Mouse (Mus musculus) spleen, postnatal 0 days (tissue): ENCODE measurements around the gene Fam131a. TPM values are rescaled to one million over a fixed set of nuclear protein-coding genes. Genes with fewer than 3 reads are reported as not detected.

ENCODE experiments used
- polyA plus RNA-seq: library from polyadenylated mRNA; unstranded; fragments of >200 nt; fragmentation: Nextera tagmentation; extraction: Ambion mirVana; gene quantifications from 2 replicates; pipeline ENCODE4 v1.2.1, GENCODE M21; 2015

Fam131a gene
- polyA plus RNA-seq, result 1.3 and 3.4 TPM in 2 replicates

DNA sequence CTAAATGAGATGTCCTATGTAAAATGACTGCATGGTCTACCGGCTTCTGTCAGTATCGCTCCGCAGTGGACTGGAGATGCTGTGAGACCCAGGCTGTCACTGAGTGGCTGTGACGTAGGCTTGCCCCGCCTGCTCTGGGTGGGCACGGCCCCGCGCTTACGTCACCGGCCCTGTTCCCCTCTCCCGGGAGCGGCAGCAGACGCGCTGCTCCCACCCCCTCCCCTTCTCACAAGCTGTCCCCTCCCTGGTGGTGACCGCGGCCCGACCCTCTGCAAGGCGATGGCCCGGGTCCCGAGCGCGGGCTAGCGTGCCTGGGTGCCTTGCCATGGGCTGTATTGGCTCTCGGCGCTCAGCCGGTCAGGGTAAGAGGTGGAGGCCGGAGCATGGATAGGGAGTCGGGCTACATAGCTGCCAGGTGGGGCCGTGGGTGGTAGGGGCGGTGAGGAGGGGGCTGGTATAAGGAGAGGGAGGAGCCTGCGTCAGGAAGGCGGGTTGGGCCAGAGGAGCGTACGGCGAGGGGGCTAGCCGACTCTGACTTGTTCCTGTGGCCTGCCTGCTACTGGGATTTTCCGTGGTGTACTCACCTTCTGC is at the start of gene Fam131a:
TSS of gene Fam131a (plus strand) at position 131 of the 591 bp plus-strand sequence.

DNA sequence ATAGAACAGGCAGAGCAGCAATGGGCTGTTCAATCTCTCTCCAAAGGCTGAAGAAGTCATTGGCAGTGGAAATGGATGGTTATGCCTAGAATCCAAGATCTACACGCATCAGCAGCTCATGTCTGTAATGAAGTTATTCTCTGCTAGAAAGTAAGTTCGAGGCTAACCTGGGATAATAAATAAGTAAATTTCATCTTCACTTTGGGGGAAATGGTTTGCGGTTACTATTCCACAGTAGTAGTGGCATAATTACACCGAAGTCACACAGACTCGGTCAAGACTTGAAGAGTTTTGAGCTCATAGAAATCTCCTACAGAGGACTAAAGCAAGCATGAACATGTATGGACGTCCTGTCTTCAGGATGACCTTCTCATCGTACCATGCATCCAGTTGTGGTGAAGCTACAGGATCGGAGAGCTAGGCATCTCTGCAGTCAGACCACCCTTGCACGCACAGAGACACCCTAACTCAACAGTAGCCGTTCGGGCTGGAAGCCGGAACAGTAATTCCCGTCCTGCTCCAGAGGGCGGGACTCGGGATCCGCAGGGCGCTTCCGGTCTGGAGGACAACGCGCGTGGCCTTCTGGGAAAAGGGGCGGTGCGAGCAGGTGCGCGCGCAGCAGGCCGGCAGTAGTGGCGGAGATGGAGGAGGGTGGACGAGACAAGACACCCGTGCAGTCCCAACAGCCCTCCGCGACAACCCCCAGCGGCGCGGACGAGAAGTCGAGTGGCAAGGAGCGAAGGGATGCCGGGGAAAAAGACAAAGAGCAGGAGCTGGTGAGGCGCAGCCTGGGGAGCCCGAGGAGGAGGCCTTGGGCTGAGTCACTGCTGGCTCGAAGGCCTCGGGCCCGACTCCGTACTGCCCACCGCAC is 41.7 kb upstream of the Fam131a start, which contains the start of gene Psmd2:
TSS of gene Psmd2 (plus strand) at position 577 of the 871 bp plus-strand sequence.

DNA sequence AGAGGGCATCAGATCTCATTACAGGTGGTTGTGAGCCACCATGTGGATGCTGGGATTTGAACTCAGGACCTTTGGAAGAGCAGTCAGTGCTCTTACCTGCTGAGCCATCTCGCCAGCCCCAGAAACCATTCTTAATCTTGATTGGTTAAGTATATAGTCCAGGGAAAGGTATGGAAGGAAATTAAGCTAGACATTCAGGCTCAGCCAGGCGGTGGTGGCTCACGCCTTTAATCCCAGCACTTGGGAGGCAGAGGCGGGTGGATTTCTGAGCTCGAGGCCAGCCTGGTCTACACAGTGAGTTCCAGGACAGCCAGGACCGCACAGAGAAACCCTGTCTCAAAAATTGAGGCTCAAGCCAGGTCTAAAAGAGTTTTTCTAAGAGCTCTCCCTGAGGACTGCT is 25.0 kb upstream of the Fam131a start, which contains the start of gene Eif4g1:
TSS of gene Eif4g1 (plus strand) at position 301 of the 400 bp plus-strand sequence.

DNA sequence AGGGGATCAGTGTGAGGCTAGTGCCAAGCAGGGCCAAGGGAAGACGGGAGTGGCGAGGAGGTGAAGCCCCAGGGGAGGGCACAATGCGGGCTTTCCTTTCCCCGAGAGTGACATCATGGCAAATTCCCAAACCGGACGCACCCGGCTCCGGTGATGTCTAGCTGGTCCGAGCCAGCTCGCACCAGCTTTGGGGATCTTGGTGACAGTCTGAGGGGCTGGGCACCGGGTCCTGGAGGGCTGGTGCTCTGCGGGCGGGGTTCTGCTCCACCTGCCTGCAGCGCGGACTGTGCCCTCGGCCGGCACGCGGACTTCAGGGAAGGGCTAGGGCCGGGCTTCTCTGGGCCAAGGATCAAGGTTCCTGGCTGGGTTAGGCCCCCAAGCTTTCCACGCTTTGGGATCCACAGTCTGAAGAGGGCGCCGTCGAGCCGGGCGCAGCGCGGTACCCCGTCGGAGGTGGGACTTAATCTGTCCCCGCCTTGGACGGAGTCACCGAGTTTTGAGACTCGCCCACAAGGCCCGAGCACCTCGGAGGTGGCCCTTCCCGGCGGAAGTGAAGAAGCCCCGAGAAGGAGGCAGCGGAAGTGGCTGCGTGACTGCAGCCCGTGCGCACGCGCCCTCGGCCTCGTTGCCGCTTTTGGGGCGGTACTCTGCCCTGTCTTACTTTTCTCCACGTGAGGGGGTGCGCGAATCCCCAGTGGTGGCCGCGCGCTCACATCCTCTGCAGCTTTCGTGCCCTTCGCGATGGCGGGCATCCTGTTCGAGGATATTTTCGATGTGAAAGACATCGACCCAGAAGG is 24.3 kb downstream of the Fam131a start, which contains the start of the genes Polr2h and Clcn2:
TSS of gene Polr2h (plus strand) at position 485 of the 797 bp plus-strand sequence.
TSS of gene Clcn2 (minus strand) at position 566 of the 797 bp plus-strand sequence.

DNA sequence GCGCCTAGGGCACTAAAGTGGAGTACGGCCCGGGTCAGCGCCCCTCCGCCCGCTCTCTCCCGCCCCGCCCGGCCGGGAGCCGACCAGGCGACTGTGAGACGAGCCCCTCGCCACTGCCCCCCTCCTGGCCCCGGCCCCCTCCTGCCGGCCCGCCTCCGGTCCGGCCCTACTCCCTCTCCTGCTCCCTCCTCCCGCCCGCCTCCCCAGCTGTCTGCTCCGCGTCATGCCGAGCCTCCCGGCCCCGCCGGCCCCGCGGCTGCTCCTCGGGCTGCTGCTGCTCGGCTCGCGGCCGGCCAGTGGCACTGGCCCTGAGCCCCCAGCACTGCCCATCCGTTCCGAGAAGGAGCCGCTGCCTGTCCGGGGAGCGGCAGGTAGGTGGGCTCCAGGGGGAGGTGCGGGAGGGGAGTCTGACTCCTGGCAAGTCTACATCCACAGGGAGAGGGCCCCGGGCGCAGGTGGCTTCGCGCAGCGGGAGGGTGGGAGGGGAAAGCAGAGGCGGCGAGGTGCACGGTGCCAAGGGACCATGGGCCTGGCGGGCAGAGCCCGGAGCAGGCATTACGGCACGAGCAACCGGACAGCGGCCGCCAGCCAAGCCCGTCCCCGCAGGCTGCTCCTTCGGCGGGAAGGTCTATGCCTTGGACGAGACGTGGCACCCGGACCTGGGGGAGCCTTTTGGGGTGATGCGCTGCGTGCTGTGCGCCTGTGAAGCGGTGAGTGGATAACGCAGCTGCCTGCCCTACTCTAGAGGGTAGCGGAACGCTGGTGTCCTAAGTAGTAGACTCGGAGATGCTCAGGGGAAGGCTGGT is 40.1 kb downstream of the Fam131a start, which contains the start of gene Chrd:
TSS of gene Chrd (plus strand) at position 203 of the 806 bp plus-strand sequence.

DNA sequence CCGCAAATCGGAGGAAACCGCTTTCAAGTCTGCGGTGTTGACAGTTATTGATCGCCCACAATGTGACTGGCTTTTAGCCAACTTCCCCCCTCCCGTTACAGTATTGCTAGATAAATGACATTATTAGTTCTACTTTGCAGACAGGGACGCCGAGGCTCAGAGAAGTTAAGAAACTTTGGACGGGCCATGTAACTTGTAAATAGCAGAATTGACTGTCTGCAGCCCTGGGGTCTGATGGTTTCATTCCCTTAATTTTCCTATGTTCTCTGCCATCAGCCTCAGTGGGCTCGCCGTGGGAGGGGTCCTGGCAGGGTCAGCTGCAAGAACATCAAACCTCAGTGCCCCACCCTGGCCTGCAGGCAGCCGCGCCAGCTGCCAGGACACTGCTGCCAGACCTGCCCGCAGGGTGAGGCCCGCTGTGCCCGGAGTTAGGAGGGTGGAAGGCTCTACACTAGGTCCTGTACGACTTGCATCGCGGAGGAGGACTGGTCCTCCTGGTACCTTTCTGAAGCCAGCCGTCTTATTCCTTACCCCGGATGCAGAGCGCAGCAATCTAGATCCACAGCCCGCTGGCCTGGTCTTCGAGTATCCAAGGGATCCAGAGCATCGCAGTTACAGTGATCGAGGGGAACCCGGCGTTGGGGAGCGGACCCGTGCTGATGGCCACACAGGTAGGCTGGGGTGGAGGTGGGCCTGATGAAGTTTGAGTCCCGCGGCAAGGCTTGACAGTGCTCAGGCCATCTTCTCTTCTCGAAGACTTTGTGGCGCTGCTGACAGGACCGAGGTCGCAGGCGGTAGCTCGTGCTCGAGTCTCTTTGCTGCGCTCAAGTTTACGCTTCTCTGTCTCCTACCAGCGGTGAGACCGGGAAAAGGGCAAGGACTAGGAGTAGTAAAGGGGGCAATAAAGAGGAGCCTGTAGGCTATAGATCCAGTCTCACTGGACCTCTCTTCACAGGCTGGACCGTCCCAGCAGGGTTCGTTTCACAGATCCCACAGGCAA is 41.0 kb downstream of the Fam131a start, which contains the start of gene Thpo:
TSS of gene Thpo (minus strand) at position 781 of the 1,000 bp plus-strand sequence.

Other genes with a start within 250 kb of the Fam131a start
- gene Eif2b5, start 194.4 kb upstream of the Fam131a start, polyA plus RNA-seq, result 42.9 and 44.8 TPM in 2 replicates
- 5.3 and 6.5 TPM in 2 replicates for gene Dvl3, start 176.3 kb upstream of the Fam131a start, polyA plus RNA-seq
- 274 and 285 TPM in 2 replicates for gene Ap2m1, start 157.8 kb upstream of the Fam131a start, polyA plus RNA-seq
- gene Abcf3, start 144.7 kb upstream of the Fam131a start, polyA plus RNA-seq, result 30.9 and 32.4 TPM in 2 replicates
- 0.07 and 0.22 TPM in 2 replicates for gene Vwa5b2, start 103.8 kb upstream of the Fam131a start, polyA plus RNA-seq
- 16.6 and 16.8 TPM in 2 replicates for gene Eef1akmt4, start 81.6 kb upstream of the Fam131a start, polyA plus RNA-seq
- gene Gm49333, start 81.6 kb upstream of the Fam131a start, polyA plus RNA-seq, result not detected in 2 replicates
- 16.0 and 16.1 TPM in 2 replicates for gene Alg3, start 81.5 kb upstream of the Fam131a start, polyA plus RNA-seq
- 0.12 and 0.33 TPM in 2 replicates for gene Camk2n2, start 72.0 kb upstream of the Fam131a start, polyA plus RNA-seq
- 0.06 TPM in 1 of 2 replicates, not detected in the other for gene Ece2, start 63.4 kb upstream of the Fam131a start, polyA plus RNA-seq
- 151 and 154 TPM in 2 replicates for gene Psmd2, start 41.6 kb upstream of the Fam131a start, polyA plus RNA-seq
- 82.1 and 83.1 TPM in 2 replicates for gene Eif4g1, start 24.9 kb upstream of the Fam131a start, polyA plus RNA-seq
- gene Polr2h, start 24.4 kb downstream of the Fam131a start, polyA plus RNA-seq, result 55.6 and 56.8 TPM in 2 replicates
- gene Clcn2, start 24.5 kb downstream of the Fam131a start, polyA plus RNA-seq, result 7.5 and 14.1 TPM in 2 replicates
- gene Chrd, start 39.9 kb downstream of the Fam131a start, polyA plus RNA-seq, result 0.69 and 1.0 TPM in 2 replicates
- 0.23 and 0.34 TPM in 2 replicates for gene Thpo, start 41.3 kb downstream of the Fam131a start, polyA plus RNA-seq